Mouse (Mus musculus) adrenal gland, postnatal 36 days (tissue): ENCODE results near the gene Txnip. TPM values are rescaled to one million over a fixed set of nuclear protein-coding genes. Genes with fewer than 3 reads are reported as not detected.

Experiments
- DNase-seq, 2 experiments: peaks; one replicate each; pipeline ENCODE4 v3.0.0; 2021; ENCODE audit warnings: mixed read lengths in 1 of 2
- total RNA-seq, 2 experiments: library from RNA; stranded (reverse); gene quantifications; 2 replicates each; pipeline ENCODE4 v1.2.3; 2021

The Txnip gene
- total RNA-seq, 2 experiments from 2014 or later = 515 to 572 TPM

DNA sequence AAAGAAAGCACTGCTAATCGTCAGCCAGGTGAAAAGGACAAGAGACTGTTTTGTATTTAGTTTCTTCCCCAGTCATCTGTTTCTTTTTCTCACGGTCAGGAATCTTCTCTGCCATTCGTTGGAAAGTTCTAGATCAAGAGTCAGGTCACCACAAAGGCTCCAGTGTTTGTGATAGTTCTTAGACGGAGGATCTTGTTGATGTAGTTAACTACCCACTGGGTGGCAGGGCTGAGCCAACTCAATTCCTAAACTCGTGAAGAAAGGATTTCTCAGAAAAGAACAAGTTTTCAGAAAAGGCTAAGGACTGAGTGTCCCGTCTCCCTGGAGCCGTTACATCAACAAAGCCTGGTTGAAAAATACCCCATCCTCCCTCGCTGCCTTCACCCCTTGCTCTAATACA is 6.6 kb upstream of the Txnip start:
- DNase-seq = peak; percentile 62 to 80

DNA sequence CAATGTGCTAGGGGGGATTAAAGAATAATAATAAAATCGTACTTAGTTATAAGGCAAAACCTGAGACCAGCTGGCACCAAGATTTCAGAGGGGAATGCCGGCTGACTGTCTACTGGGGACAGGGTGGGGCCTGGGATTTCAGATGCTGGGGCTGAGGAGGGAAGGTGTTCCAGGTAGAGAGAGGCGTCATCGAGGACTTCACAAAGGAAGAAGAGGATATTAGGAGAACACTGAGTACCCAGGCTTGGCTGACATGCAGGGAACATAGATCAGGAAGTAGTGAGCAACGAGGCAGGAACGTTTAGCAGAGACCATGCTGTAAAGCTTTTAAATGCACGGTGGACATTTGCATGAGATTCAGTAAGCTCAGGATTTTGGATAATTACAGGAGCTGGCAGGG is 5.9 kb upstream of the Txnip start:
- no peak for DNase-seq

DNA sequence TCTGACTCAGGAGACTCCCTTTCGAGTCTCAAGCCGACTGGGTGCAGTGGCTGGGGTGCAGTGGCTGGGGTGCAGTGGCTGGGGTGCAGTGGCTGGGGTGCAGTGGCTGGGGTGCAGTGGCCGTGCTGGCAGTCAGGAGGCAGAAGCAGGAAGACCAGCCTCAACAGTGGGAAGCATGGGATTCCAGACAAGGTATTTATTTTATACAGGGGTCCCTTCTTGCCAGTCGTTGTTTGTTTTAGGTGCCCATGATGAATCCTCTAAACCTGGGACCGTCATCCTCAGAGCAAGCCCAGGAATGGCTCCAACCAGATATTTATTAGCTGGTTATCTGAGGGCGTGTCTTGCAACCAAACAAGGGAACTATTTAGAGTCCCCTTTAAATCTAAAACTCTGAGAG is 4.2 kb upstream of the Txnip start:
- no peak for DNase-seq

DNA sequence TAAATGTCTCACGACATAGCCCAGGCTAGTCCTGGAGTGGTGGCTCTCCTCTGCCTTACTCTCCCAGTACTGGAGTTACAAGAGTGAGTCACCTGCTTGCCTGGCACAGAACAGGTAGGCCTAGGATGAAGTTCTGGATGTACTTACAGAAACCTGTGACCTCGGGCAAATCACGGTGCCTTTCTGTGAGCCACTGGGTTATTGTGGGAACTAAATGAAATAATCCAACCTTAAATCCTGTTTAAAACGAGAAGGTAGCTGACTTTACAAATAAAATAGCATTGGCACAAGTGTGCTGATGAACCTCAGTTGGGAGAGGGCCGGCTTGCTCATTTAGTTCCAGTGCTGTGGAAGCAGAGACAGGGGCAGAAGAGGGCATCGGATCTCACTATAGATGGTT is 3.5 kb upstream of the Txnip start:
- no peak for DNase-seq

DNA sequence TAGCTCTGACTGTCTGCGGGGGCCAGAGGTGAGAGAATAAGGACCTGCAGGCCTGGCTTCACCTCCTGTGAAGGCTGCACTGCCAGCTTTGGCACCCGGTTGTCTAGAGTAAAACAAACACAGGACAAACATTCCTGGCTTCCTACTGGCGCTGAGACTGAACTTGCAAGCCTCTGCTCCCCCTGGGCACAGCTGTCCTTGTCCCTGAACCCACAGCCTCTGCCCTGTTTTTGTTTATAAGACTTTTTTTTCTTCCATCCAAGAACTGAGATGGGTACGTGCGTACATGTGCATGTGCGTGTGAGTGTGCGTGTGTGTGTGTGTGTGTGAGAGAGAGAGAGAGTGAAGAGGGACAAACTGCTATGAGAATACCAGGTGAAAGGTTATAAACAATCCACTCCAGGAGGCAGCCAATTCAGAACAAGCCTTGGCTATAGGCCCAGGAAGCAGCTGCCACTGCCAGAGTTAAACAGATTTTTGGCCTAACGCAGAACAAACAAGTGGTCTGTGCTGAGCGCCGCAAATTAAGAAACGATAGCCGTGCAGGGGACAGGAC is 2.6 kb upstream of the Txnip start:
- DNase-seq = peak; percentile 71 to 77

DNA sequence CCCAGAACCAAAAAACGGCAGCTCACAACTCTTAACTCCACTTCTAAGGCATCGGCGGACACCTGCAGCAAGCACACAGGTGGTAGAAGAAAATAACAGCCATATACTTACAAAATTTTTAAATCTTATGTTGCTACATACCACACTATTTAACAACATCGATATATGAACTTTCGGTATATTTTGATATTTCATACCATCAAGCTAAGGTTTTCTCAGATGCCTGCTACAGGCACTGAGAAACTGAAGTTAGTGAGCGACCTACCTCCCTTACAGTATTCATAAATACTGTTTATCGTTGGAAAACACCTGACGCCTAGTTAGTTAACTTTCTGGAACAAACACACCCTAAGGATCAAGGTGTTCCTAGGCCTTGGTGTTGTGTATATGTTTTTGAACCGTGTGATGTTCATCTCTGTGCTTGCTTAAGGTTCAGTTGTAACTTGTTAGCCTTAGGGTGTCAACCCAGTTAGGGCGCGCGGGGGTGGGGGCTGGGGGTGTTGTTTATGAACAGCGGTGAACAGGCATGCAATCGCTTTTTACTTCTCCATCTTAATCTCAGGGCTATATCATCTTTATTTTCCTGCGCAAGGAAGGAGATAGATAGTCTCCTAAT is 1.6 kb upstream of the Txnip start:
- no peak for DNase-seq

DNA sequence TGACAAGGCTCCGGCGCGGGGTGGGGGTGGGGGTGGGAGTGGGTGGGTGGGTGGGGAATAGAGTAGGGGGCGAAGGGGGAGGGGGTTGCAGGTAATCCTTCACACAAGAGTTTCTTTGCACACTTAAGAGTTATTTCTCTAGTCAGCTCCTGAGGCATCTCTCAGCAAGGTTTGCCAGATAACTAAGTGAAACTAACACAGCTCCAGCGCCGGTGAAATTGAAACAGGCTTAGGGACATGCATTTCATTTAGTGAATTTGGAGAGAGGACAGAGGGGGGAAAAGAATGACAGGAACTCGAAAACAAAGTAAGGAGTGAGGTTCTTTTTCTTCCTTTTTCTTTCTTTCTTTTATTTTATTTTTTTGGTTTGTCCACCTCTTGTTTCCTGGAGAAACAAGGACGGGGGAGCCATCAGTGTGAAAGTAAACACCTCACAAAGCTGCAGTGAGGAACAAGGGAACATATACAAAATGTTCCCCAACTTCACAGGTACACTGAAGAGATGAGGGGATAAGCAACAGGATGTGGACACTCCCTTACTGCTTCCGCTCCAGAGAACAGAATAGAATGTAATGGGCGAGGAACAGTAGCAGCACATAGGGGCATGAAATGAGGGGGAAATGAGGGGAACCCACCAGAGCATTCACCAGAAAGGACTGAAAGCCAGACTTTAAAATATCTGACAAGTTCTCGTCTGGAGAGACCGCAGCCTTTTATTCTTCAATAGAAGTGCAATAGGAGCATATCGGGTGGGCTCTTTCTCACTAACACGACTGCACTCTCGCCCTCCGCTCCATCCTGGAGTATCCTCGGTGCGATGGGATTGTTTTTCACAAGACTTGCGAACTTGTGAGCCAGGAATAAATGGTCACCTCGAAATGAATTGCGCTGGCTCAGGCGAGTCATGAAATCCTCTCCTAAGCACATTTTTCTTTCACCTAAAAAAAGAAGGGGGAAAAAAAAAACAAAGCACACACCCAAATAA is 814 bp upstream of the Txnip start:
- DNase-seq = no peak

DNA sequence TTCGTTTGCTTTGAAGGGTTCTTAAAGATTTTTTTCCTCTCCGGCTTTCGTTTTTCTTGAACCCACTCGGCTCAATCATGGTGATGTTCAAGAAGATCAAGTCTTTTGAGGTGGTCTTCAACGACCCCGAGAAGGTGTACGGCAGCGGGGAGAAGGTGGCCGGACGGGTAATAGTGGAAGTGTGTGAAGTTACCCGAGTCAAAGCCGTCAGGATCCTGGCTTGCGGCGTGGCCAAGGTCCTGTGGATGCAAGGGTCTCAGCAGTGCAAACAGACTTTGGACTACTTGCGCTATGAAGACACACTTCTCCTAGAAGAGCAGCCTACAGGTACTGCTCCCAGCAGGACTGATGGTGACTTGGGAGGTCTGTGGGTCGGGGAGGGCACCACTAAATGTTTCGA is 402 bp downstream of the Txnip start:
- peak in 1 of 2 experiments; percentile 52 for DNase-seq

DNA sequence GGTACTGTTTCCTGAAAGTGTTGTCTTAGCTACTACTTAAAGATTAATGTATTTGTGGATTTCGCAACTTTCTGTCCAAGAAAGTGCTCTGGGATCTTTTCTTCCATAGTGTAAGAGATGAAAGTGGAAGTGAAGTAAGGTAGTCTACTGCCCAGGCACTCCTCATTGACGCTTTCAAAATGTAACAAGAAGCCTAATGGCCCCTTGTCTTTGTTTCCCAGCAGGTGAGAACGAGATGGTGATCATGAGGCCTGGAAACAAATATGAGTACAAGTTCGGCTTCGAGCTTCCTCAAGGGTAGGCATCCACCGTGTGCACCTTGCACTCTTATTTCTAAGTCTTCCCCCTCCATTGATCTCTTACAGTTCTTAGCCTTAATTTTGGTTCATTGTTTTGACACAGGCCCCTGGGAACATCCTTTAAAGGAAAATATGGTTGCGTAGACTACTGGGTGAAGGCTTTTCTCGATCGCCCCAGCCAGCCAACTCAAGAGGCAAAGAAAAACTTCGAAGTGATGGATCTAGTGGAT is 975 bp downstream of the Txnip start:
- no peak for DNase-seq

DNA sequence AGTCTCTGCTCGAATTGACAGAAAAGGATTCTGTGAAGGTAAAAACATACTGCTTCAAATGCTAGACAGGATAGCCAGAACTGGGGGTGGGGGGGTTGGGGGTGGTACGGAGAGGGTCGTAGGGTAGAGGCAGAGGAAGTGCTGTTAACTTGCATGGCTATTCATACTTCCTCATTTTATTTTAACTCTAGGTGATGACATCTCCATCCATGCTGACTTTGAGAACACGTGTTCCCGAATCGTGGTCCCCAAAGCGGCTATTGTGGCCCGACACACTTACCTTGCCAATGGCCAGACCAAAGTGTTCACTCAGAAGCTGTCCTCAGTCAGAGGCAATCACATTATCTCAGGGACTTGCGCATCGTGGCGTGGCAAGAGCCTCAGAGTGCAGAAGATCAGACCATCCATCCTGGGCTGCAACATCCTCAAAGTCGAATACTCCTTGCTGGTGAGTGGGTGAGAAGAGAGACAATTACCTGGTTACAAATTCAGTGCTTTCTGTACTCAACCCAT is 1.7 kb downstream of the Txnip start:
- no peak for DNase-seq

DNA sequence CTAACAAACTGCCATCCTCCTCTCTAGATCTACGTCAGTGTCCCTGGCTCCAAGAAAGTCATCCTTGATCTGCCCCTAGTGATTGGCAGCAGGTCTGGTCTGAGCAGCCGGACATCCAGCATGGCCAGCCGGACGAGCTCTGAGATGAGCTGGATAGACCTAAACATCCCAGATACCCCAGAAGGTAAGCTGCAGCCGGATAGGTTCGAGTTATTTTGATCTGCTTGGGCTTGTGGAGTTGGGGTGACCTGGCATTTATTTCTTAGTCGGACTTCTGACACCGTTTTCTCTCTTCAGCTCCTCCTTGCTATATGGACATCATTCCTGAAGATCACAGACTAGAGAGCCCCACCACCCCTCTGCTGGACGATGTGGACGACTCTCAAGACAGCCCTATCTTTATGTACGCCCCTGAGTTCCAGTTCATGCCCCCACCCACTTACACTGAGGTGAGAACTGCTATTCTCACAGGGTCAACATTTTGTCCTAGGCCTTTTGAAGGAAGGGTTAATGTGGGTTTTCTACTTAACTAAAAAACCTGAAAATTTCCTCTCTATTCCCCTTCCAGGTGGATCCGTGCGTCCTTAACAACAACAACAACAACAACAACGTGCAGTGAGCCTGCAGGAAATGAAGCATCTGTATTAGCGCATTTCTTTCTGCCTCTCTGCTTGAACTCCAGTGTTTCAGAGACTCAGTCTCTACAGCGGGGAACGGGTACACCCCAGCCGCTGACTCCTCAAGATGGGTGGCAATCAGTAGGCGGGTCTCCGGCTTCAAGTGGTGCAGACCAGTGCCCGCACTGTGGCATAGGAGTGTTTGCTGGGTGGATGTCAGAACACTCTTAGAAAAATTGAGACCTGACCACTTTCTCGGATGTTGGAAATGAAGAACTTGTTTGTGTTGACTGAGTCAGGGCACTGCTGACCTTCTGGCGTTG is 2.4 kb downstream of the Txnip start:
- peak in 1 of 2 experiments; percentile 51 for DNase-seq

DNA sequence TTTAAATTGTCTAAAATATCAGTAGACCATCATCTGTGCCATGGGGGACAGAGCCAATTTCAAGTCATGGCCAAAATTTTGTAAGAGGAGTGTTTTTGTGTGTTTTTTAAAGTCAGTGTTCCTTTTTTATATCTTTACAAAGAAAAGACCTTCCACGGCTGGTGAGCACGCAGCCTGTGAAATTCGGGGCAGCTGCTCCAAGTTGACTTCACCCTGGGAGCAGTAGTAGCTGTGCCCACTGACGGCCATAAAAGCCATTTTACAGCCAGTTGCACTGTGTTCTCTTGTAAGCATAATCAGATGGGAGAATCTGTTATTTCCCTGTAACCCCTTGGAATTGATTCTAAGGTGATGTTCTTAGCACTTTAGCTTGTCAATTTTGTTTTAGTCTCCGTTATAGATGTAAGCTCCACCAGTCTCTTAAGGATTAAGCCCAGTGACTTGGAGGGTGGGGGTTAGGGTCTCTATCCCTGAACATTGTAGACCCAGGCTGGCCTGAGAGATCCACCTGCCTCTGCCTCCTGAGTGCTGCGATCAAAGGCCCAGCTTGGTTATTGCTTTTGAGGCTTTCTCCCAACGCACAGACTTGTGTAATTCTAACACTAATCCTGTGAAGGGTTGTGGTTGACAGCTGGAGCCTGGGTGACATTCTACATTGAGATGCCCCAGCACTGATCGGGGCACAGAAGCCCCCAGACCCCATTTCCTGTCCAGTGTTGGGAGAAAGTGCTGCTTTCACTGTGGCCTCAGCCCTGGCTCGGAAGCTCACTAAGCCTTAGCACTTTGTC is 3.3 kb downstream of the Txnip start:
- DNase-seq = no peak

DNA sequence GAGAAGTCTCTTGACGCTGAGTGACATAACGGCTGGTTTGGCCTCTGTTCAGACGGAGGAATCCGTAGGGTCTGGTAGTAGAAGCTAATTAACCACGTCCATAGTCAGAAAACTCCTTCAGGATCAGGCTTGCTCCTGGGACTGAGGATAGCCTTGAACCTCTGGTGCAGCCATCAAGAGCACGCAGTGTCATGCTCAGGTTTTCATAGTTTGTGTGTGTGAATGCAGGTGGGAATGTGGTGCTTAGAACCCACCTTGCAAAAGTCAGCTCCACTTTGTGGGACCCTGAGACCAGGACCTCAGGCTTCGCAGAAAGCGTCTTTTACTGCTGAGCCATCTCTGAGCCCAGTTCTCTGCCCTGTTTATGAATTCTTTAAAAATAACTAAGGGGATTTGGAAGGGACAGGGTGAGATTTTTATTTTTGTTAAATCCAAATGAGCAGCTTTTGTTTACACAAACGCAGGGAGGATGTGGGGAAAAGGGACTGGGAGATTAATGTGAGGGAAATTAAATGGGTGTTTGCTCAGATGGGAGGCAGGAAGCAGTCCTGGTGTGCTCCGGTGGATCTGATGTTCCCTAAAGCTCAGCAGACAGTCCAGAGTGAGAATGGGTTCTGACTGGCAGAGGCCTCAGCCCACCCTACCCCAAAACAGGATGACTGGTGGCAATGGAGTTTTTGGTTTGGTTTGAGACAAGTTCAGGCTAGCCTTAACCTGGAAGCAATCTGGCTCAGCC is 4.4 kb downstream of the Txnip start:
- DNase-seq = peak; percentile 40 to 47

DNA sequence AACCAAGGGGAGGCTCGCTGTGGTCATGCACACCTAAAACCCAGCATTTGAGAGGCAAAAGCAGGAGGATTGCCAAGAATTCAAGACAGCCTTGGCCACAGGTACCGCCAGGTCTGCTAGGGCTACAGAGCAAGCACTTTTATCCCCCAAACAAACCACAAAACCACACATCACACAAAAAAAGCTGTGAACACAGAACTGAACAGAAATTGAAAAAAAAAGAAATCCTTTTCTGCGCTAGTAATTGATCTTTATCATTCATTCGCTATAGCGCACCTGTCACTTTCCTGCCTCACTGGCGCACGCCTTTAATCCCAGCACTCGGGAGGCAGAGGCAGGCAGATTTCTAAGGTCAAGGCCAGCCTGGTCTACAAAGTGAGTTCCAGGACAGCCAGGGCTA is 5.5 kb downstream of the Txnip start:
- DNase-seq = no peak

DNA sequence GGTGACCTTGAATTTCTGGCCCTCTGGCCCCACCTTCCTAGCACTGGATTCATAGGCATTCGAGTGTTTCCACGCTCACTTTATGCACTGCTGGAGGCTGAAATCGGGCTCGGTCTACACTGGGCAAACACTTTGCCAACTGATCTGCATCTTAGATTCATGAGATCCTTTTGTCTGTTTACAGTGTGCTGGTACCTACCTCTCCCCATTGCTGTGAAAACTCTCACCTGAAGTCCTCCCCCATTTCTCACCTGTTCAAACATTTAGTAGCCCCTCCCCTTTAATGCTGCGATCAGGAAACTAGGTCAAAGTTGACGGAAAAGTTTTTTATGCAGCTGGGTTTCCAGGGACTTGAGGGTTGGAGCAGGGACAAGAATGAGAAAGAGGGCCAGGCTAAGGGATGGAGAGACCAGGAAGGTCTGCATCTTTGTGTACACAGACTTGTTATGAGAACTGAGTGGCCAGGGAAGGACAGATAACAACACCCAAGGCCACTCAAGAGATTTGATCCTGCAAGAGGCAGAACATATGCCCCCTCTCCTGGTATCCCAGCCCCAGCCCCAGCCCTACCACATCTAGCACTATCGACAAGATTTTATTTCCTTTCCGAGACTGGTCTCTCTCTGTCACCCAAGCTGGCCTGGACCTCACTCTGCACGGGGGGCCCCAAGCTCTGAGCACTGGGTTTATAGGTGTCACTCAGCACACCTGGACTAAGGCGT is 6.3 kb downstream of the Txnip start:
- DNase-seq = no peak

DNA sequence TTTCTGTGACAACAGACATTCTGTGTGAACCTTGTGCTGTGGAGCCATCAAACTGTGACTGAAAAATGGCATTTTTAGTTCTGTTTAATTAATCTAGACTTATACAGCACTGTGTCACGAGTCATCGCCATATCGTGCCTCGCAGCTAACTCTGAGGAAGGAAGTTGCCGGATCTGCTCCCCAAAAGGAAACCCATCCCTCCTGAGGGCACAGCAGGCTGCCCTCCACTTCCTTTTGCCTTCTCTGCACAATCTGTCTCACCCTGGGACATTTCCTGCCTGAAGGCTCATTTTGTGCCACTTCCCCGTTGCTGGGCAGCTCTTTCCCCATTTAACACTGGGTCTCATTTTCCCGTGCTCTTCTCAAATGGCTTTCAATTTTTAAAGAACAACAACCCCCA is 6.9 kb downstream of the Txnip start:
- DNase-seq = peak; percentile 40 to 61

DNA sequence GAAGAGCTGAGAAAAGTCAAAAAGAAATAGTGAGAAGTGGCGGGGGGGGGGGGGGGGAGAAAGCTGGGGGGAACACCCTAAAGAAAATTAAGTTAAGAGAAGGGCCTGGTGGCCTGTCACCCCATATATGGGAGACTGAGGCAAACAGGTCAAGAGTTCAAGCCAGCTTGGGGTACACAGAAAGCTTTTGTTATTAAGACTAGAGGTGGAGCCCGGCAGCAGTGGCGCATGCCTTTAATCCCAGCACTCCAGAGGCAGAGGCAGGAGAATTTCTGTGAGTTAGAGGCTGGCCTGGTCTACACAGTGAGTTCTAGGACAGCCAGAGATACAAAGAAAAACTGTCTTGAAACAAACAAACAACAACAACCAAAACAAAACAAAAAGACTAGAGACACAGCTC is 7.3 kb downstream of the Txnip start:
- no peak for DNase-seq

DNA sequence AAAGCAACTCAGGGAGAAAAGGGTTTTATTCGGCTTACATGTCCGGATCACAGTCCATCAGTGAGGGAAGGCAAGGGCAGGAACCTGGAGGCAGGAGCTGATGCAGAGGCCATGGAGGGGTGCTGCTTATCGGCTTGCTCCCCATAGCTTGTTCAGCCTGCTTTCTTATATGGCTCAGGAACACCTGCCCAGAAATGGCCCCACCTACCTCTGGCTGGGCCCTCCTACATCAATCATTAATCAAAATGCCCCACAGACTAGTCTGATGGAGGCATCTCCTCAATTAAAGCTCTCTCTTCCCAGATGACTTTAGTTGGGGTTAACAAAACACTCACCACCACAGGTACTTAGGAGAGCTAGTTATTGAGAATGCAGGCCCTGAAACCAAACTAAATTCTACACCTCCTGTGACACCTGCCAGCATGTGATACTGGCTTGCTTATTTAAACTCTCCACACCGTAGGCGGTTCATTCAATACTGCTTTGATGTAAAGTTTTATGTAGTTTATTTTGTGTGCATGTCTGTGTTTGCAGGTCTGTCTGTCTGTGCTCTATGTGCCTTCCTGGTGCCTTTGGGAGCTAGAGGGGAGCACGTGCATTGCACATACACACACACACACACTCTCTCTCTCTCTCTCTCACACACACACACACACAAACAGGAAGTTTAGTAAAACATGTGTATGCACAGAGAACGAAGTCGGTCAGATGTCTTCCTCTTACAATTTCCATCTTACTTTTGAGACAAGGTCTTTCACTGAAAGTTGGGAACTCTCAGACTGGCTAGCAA is 9.1 kb downstream of the Txnip start:
- no peak for DNase-seq

DNA sequence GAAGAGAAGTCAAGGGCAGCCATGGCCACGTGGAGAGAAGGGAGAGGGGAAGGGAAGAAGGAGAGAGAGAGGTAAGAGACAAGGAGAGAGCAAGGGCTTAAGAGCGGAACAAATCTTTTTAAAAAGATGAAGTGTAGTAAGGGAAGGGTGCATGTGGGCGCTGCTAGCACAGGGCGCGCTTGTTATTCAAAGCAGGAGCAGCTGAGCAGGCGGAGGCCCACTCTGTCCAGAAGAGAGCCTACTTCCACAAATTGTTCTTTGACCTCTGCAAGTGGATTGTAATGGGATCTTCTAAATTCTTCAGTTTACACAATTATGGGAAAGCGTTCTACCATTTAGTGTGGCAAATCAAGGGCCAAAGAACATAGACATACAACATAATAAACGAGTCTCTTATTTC is 10.8 kb downstream of the Txnip start:
- DNase-seq = no peak
